ENCODE assay signal across 15 mouse cellular contexts in genomic region chr2:113749309-113749708, GRCm38 (mm10). TPM values are rescaled to one million over a fixed set of nuclear protein-coding genes. Genes with fewer than 3 reads are reported as not detected.
"Had no signal": no experiment of that assay in that cellular context is flagged by ENCODE, and none has a peak within 500 bp of the region (broad histone marks: within the 10 kb centered on the region; RNA-seq: fewer than 3 reads in every experiment).

No protein-coding gene starts in this region.

- H3K27me3 ChIP-seq: liver, embryonic 13.5 days had no signal

- H3K9ac ChIP-seq: limb, embryonic 13.5 days; liver, embryonic 13.5 days had no signal

- H3K27ac ChIP-seq: limb, embryonic 10.5 days; limb, embryonic 13.5 days; liver, embryonic 13.5 days had no signal

- H3K36me3 ChIP-seq: limb, embryonic 13.5 days; liver, embryonic 13.5 days had no signal

- DNase-seq: kidney, adult 2 months; kidney, postnatal 10 days; kidney, postnatal 36 days; liver, embryonic 13.5 days; lung, adult 2 months; lung, postnatal 14 days; thymus, postnatal 25 days had no signal

- H3K9me3 ChIP-seq: limb, embryonic 10.5 days; limb, embryonic 13.5 days; liver, embryonic 13.5 days had no signal

- H3K4me1 ChIP-seq: limb, embryonic 10.5 days; limb, embryonic 13.5 days; liver, embryonic 13.5 days had no signal

- H3K4me2 ChIP-seq: limb, embryonic 13.5 days; liver, embryonic 13.5 days; midbrain, embryonic 11.5 days had no signal

- H3K4me3 ChIP-seq: limb, embryonic 10.5 days; limb, embryonic 13.5 days; liver, embryonic 13.5 days; myocyte had no signal

RNA-seq across cellular contexts. Expression of gene Grem1, which starts 9.1 kb away (rescaled TPM):
- total RNA-seq: liver, adult 2 months; megakaryocyte progenitor cell, adult 5-6 weeks; megakaryocyte-erythroid progenitor cell, adult 5-6 weeks; monocyte, adult 5-6 weeks had no signal
- polyA plus RNA-seq: liver, adult 2 months; liver, embryonic 13.5 days had no signal
